Mouse (Mus musculus) thymus, postnatal 10 days (tissue): ENCODE results near the gene Trim7.
"Not testable (repeated sequence)": the region's sequence is repeated elsewhere in the genome, so short reads cannot be mapped to it uniquely, and the experiment has no call there.

Experiments
- DNase-seq, 2 experiments: peaks; one replicate each; pipeline ENCODE4 v3.0.0; 2021; ENCODE audit warnings: low spot score in 2 of 2

Trim7 gene

DNA sequence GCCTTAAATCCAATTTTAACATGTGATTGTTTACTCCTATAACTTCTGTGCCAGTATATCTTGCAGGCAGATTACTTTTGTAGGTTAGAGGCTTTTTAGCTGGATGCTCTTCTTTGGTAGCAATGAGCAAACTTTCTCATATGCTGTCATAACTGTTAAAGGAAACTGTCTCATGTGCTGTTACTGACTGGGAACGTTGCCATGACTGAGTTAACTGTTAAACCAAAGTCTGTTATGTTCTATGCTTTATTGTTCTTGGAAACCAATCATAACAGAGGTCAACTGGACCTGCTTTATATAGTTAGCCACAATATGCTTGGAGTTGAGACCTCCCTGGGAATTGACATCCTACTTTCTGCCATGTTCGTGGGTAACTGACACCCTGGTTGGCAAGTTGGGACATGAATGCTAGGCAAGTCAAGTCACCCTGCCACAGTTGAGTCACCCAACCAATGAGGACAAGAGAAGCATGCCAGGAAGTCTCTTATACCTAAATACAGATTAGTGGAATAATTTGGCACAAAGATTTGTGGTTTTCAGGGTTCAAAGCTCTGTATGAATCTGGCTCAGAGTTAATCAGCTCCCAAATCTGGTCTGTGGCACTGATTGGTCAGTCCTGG, 73.0 kb downstream of the Trim7 start:
- no peak for DNase-seq

DNA sequence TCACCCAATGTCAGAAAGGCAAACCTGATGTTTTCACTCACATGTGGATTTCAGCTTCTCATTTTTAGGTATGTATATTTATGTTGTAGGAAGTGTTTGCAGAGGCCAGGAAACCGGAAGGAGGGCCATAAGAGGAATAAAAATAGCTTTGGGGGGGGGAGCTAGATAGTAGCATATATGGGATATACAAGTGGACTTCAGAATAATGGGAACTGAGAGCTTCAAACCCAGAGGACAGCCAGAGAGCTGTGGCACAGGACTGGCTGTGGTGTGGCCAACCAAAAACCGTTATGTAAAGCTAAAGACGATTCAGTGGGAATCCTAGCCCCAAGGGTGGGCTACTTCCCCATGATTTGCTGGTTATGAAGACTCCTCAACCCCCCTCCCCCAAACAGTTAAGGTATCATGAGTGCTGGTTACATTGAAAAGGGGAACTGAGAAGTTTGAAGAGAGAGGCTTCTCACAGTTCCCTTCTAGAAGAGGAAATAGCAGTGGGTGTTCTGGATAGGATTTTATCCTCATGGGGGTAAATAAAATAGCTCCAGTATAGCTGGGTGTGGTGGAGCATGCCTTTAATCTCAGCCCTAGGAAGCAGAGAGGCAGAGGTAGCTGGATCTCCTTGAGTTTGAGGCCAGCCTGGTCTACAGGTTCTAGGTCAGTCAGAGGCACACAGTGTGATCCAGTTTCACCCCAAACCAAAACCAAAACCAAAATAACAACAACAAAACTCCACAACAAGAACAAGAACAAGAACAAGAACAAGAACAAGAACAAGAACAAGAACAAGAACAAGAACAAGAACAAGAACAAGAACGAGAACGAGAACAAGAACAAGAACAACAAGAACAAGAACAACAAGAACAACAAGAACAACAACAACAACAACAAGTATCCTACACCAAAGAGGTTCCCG, 75.0 kb downstream of the Trim7 start:
- not testable (repeated sequence) for DNase-seq

DNA sequence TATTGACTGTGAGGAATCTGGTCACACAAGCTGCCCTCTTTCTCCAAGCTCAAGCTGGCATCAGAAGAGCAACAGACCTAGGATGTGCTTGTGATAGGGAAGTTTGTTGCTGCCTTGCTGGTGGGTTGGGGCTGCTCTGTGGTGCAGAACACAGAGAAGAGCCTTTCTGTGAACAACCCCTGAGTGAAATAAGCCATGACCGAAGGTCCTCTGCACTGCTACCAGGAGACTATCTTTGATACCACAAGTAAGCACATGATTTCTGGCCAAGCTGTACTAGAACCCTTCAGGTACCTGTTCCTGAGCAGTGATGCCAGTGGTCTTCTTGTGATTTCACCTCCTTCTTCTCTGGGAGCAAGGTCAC, 75.6 kb downstream of the Trim7 start:
- not testable (repeated sequence) for DNase-seq
